Mouse (Mus musculus): Measurements from ENCODE around the gene Ywhae.
A peak's percentile ranks its signal among the peaks of the same experiment; 100 is the strongest.

Ywhae gene

GRCm38 (mm10) chr11:75796029-75796445 is 63.4 kb downstream of the Ywhae start, which contains the start of gene Doc2b:
Gene Doc2b (minus strand): TSS chr11:75796049.
- no peak for DNase-seq

GRCm38 (mm10) chr11:75796536-75797246 is 64.0 kb downstream of the Ywhae start:
- DNase-seq: no peak

DNA sequence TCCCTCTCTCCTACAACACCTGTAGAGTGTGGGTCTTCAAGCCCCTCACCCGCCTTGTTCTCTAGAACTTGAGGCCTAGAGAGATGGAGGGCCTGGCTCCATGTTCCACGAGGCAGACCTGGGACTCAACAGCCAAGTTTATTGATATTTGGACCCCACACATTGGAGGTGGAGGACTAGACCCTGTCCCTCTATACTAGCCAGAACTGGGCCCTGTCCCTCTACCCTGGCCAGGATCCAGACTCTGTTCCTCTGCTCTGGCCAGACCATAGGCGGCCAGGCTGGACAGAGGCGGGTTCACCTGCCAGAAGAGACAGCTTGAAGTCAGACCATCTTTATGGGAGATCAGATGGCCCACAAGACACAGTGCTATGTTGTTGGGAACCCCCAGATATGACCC is 68.7 kb downstream of the Ywhae start:
- no peak for DNase-seq

- no peak for DNase-seq
These were observed 69.3 kb downstream of the Ywhae start for GRCm38 (mm10) chr11:75801771-75802550.

DNA sequence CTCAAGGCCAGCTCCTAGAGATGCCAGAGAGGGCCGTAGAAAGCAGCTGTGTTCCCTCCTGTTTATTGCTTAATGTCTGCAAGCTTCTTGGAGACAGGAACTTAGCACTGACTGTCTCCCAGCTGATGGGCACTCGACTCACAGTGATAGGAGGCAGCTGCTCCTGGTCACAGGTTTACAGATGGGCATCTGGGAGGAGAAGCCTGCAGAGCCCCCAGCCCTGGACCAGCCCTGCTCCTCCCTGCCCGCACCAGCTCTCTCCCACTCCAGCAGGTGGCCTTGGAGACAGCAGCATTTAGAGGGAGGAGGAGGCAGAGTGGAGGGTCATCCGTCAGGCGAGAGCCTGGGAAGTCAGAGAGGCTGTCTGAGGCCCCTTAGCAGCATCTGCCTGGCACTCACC is 74.8 kb downstream of the Ywhae start:
- DNase-seq: no peak

DNA sequence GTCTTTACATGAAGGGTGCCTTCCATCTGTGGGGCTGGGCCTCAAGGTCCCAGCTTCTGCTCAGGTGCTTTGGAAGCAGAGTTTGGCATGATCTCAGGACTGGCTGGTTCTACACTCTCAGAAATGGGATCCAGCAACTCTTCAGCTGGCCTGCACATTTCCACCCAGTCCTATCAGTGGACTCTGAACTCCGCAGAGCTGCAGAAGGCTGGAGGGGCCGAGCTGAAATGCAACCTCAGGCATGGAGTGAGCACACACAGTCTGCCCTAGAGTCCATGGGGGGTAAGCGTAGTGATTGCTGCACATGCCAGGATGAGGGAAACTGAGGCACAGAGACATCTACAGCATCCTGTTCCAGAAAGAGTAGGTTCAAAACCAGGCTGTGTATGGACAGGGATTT is 77.9 kb downstream of the Ywhae start:
- no peak for DNase-seq

DNA sequence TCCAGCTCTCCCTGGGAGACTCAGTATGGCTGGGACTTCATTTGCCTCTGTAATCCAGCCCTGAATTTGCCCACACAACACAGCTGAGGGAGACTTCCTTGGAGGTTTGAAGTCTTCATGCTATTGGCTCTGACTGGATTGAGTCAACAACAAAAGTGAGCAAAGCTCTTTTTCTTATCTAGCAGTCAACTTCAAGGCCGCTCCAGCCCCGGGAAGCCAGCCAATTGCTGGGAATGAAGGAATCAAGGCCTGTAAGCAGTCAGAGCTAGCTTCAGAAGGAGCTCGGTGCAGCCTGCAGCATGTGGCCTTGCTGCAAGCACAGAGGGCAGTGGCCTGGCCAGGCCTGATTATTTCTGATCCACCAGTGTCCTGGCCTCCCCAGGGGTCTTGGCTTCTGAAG is 79.2 kb downstream of the Ywhae start:
- peak in 1 of 2 experiments; percentile 18 for DNase-seq

DNA sequence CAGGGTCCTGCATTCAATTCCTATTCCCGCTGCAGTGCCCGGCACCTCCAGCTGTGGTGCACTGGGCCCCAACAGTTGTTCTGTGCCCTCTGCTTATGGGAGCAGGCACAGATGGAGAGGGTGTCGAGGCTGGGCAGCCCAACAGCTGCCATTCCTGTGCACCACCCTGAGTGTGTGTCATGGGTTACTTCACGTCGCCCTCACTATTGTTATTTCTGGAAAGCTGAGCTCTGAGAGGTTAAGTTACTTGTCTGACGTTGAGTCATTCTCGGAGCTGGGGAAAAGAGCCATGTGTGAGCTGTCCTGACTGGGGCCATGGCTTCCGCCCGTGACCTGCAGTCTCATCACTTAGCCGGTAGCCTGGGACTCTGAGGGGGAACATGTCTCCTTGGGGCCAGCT is 80.4 kb downstream of the Ywhae start:
- no peak for DNase-seq
